Mouse (Mus musculus): Measurements from ENCODE around the gene Pgap1. TPM values are rescaled to one million over a fixed set of nuclear protein-coding genes. Genes with fewer than 3 reads are reported as not detected.
A peak's percentile ranks its signal among the peaks of the same experiment; 100 is the strongest.

Gene Pgap1
- polyA plus RNA-seq, 2 experiments = 0.30 to 0.80 TPM

- WGBS (ENCODE audit: insufficient replicate concordance) = 57% methylated on average over 2 of the region's 2 CpGs
- Histone ChIP-seq H3K4me3 (ENCODE audit: insufficient read depth in 1 of 2, low read depth in 2 of 2, low read length in 2 of 2) (no peak overlapping the region), H3K9ac (replicated peaks) (no peak overlapping the region), H3K9me3 (ENCODE audit: control insufficient read depth, low read length) (no peaks in the 10 kb centered on the region), H3K4me1 (replicated peaks; ENCODE audit: control insufficient read depth in 2 of 2, insufficient read depth in 2 of 2, low read length in 1 of 2) (no peaks in the 10 kb centered on the region), H3K36me3 (replicated peaks; ENCODE audit: control insufficient read depth, insufficient read depth, low read depth) (no peaks in the 10 kb centered on the region), H3K4me2 (ENCODE audit: low read depth) (no peak overlapping the region), H3K27me3 (ENCODE audit: control insufficient read depth, insufficient read depth, low read length) (no peaks in the 10 kb centered on the region), H3K27ac (no peak overlapping the region)
- DNase-seq (ENCODE audit: low read depth in 3 of 3, low spot score in 3 of 3) (no peak), ATAC-seq (ENCODE audit: insufficient read depth) (no peak)
- no peak for TF ChIP-seq EP300 (IDR thresholded peaks at IDR 0.05; ENCODE audit: low read depth)
- TF ChIP-seq CTCF (IDR thresholded peaks at IDR 0.05; ENCODE audit: low read depth) = no peak
These were observed 105.4 kb downstream of the Pgap1 start for GRCm38 (mm10) chr1:54452116-54452515.

DNA sequence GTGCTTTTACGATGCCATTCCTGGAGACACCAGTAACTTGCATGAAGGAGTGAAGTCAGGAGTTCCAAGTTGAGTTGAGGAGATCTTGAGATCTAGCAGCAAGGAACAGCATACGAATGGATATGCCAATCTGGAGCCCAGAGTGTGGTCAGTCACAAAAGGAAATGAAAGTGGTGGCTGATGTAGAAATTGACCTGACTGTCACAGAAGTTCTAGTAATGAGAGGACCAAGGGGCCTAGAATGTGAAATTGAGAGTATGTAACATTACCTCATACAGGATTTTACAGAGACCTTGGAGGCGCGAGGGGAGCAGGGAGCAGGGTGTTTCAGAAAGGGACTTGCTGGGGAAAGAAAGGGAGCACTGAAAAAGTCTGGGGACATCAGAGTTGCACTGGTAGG is 108.7 kb downstream of the Pgap1 start:
- H3K4me3 ChIP-seq (ENCODE audit: insufficient read depth in 1 of 2, low read depth in 2 of 2, low read length in 2 of 2) = no peak overlapping the region
- no peaks in the 10 kb centered on the region for H3K36me3 ChIP-seq (replicated peaks; ENCODE audit: control insufficient read depth, insufficient read depth, low read depth)
- whole genome bisulfite sequencing (ENCODE audit: insufficient replicate concordance) = 59% methylated on average over 4 of the region's 4 CpGs
- no peak overlapping the region for H3K4me2 ChIP-seq (ENCODE audit: low read depth)
- ATAC-seq (ENCODE audit: insufficient read depth) (no peak), DNase-seq (ENCODE audit: low read depth in 3 of 3, low spot score in 3 of 3) (no peak)
- H3K27me3 ChIP-seq (ENCODE audit: control insufficient read depth, insufficient read depth, low read length) = no peaks in the 10 kb centered on the region
- TF ChIP-seq CTCF (IDR thresholded peaks at IDR 0.05; ENCODE audit: low read depth) (no peak), EP300 (IDR thresholded peaks at IDR 0.05; ENCODE audit: low read depth) (no peak)
- H3K9me3 ChIP-seq (ENCODE audit: control insufficient read depth, low read length) = no peaks in the 10 kb centered on the region
- H3K27ac ChIP-seq = no peak overlapping the region
- no peak overlapping the region for H3K9ac ChIP-seq (replicated peaks)
- no peaks in the 10 kb centered on the region for H3K4me1 ChIP-seq (replicated peaks; ENCODE audit: control insufficient read depth in 2 of 2, insufficient read depth in 2 of 2, low read length in 1 of 2)

DNA sequence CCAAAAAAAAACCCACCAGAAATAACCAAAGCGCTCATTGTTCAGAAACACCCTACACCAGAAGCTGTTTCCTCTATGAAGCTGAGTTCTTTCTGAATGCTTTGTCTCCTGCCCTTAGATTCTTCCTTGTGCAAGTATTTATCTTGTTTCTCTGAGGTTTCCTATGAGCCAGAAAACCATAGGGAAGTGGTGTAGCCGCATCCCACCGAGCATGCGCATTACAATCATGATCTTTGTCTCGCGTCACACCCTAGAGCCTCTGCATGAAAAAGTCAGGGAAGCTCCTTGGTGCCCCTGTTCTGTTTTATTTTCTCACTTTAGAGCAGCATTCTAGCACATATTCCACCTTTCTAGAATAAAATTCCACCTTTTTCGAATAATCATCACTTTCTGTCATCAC is 113.8 kb downstream of the Pgap1 start:
- DNase-seq (ENCODE audit: low read depth in 3 of 3, low spot score in 3 of 3) = no peak
- ATAC-seq (ENCODE audit: insufficient read depth) = no peak
- 31% methylated on average over 7 of the region's 7 CpGs for WGBS (ENCODE audit: insufficient replicate concordance)

DNA sequence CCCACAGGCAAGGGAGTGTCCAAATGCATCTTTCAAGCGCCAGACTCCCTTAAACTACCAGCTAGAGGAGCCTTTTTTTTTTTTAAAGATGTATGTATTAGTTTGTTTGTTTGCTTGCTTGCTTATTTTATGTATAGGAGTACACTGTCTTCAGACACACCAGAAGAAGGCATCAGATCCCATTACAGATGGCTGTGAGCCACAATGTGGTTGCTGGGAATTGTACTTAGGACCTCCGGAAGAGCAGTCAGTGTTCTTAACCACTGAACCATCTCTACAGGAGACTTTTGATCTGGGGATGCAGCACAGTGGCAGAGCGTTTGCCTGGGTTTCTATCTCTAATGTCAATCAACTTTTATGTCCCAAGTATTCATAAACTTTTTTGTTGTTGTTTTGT is 118.4 kb downstream of the Pgap1 start:
- Histone ChIP-seq H3K4me3 (ENCODE audit: insufficient read depth in 1 of 2, low read depth in 2 of 2, low read length in 2 of 2) (peak overlapping the region; percentile 86 to 93; a peak in 3 of 4 replicates), H3K4me1 (replicated peaks; ENCODE audit: control insufficient read depth in 2 of 2, insufficient read depth in 2 of 2, low read length in 1 of 2) (no peaks in the 10 kb centered on the region), H3K4me2 (ENCODE audit: low read depth) (peak overlapping the region; percentile 74), H3K36me3 (replicated peaks; ENCODE audit: control insufficient read depth, insufficient read depth, low read depth) (no peaks in the 10 kb centered on the region), H3K9ac (replicated peaks) (peak overlapping the region; percentile 89; the same call in 1 of the 2 replicates), H3K9me3 (ENCODE audit: control insufficient read depth, low read length) (no peaks in the 10 kb centered on the region), H3K27ac (no peak overlapping the region), H3K27me3 (ENCODE audit: control insufficient read depth, insufficient read depth, low read length) (no peaks in the 10 kb centered on the region)
- ATAC-seq (ENCODE audit: insufficient read depth) = no peak
- TF ChIP-seq EP300 (IDR thresholded peaks at IDR 0.05; ENCODE audit: low read depth) = no peak
- no peak for TF ChIP-seq CTCF (IDR thresholded peaks at IDR 0.05; ENCODE audit: low read depth)
- 45% methylated on average over 3 of the region's 3 CpGs for WGBS (ENCODE audit: insufficient replicate concordance)
- no peak for DNase-seq (ENCODE audit: low read depth in 3 of 3, low spot score in 3 of 3)

More for the DNA sequence above, 113.8 kb downstream of the Pgap1 start:
- Histone ChIP-seq H3K27me3 (ENCODE audit: control insufficient read depth, insufficient read depth, low read length) (no peaks in the 10 kb centered on the region), H3K4me3 (ENCODE audit: insufficient read depth in 1 of 2, low read depth in 2 of 2, low read length in 2 of 2) (no peak overlapping the region), H3K9ac (replicated peaks) (no peak overlapping the region), H3K9me3 (ENCODE audit: control insufficient read depth, low read length) (no peaks in the 10 kb centered on the region), H3K36me3 (replicated peaks; ENCODE audit: control insufficient read depth, insufficient read depth, low read depth) (no peaks in the 10 kb centered on the region), H3K4me1 (replicated peaks; ENCODE audit: control insufficient read depth in 2 of 2, insufficient read depth in 2 of 2, low read length in 1 of 2) (no peaks in the 10 kb centered on the region), H3K4me2 (ENCODE audit: low read depth) (no peak overlapping the region), H3K27ac (no peak overlapping the region)
- TF ChIP-seq EP300 (IDR thresholded peaks at IDR 0.05; ENCODE audit: low read depth) = no peak

DNA sequence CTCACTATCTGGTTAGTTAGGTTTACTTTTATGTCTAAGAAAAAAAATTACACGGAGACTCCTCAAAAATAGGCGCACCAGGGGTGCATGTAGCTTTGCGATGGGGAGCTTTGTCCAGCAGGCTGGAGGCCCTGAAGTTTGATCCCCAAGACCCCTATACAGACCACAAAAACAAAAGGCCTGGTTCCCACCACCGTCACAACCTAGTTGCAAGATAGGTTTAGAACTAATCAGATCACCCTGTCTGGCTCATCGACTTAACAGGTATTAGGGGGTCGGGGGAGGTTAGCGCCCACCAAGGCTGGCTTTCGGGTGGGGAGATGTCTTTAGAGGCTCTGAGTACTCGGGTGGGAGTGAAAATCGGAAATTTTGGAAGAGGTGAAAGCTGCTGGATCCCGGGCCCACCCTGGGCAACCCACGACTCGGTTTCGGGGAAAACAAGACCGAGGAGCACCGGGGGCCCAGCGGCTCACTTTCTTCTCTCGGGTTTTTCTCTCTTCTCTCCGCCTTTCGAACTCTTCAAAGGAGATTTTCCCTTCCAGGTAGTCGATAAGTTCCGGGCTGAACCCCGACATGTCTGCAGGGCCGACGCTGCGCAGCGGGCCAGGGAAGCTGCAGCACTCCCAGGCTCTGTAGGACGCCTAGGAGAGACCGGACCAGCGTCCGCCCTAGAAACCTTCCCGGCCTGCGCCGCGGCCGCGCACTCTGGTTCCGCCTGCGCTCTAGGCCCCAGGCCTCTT is 119.0 kb downstream of the Pgap1 start, which contains the start of gene Gtf3c3:
Gtf3c3 (minus strand) TSS at position 632 of the 740 bp plus-strand sequence.
- Histone ChIP-seq H3K4me1 (replicated peaks; ENCODE audit: control insufficient read depth in 2 of 2, insufficient read depth in 2 of 2, low read length in 1 of 2) (no peaks in the 10 kb centered on the region), H3K9me3 (ENCODE audit: control insufficient read depth, low read length) (no peaks in the 10 kb centered on the region), H3K4me2 (ENCODE audit: low read depth) (peak within 1 kb of the TSS; percentile 74), H3K36me3 (replicated peaks; ENCODE audit: control insufficient read depth, insufficient read depth, low read depth) (no peaks in the 10 kb centered on the region; the same call in 1 of the 2 replicates), H3K27me3 (ENCODE audit: control insufficient read depth, insufficient read depth, low read length) (no peaks in the 10 kb centered on the region), H3K4me3 (ENCODE audit: insufficient read depth in 1 of 2, low read depth in 2 of 2, low read length in 2 of 2) (peak within 1 kb of the TSS; percentile 86 to 93), H3K9ac (replicated peaks) (peak within 1 kb of the TSS; percentile 89), H3K27ac (no peak within 1 kb of the TSS)
- DNase-seq (ENCODE audit: low read depth in 3 of 3, low spot score in 3 of 3) (peak; percentile 51 to 53 (median 52)), ATAC-seq (ENCODE audit: insufficient read depth) (peak; percentile 96)
- TF ChIP-seq EP300 (IDR thresholded peaks at IDR 0.05; ENCODE audit: low read depth) = no peak
- no peak for TF ChIP-seq CTCF (IDR thresholded peaks at IDR 0.05; ENCODE audit: low read depth)
- WGBS (ENCODE audit: insufficient replicate concordance) = 4% methylated on average over 38 of the region's 39 CpGs

Other genes starting within 250 kb of the Pgap1 start
- 3.1 and 3.9 TPM in 2 replicates for gene Gtf3c3, start 118.7 kb downstream of the Pgap1 start, polyA plus RNA-seq (2012; rRNA removed)
- gene Gtf3c3, start 118.7 kb downstream of the Pgap1 start, polyA plus RNA-seq (2014; fragmentation: Nextera tagmentation; extraction: Ambion mirVana) = 5.6 and 7.3 TPM in 2 replicates